Mouse (Mus musculus) c-Kit-negative CD71-positive TER-119-positive erythroid progenitor cells, embryonic 14.5 days (primary cell): Measurements from ENCODE around the gene Gm14434.
"Not testable (repeated sequence)": the region's sequence is repeated elsewhere in the genome, so short reads cannot be mapped to it uniquely, and the experiment has no call there.

ENCODE experiments used
- DNase-seq: peaks from one replicate; pipeline ENCODE4 v3.0.0-alpha.2; 2013; ENCODE audit warnings: low read depth, low spot score

The Gm14434 gene

GRCm38 (mm10) chr2:176486683-176487082 lies at the start of gene Gm14434:
Gene Gm14434 (minus strand): TSS chr2:176486783.
- not testable (repeated sequence) for DNase-seq

DNA sequence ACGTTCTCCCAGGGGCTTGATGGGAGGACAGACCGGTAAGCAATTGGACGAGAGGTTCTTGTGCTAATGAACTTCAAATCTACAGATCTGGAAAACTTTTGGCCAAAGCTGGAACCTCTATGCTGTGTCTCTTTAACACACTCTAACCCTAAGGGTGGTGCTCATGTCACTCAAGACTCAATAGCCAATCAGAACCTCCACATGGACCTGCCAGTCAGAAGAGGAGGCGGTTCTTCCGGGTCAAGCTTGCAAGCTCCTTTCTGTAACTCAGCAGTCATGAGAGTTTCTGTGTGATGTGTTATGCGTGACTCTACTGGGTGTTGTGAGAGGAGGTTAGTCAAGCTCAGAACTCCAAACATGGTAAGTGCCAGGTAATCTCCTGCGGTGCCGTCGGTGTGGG lies 34.2 kb upstream of the Gm14434 start, which contains the start of gene Zfp967:
Gene Zfp967 (plus strand): TSS at position 301 of the 400 bp plus-strand sequence.
- DNase-seq: not testable (repeated sequence)

DNA sequence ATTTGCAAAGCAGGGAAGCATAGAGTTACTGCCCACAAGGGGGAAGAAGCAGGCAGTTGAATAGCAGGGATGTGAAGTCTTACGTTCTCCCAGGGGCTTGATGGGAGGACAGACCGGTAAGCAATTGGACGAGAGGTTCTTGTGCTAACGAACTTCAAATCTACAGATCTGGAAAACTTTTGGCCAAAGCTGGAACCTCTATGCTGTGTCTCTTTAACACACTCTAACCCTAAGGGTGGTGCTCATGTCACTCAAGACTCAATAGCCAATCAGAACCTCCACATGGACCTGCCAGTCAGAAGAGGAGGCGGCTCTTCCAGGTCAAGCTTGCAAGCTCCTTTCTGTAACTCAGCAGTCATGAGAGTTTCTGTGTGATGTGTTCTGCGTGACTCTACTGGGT lies 63.3 kb downstream of the Gm14434 start, which contains the start of gene Gm14435:
Gene Gm14435 (plus strand): TSS at position 301 of the 400 bp plus-strand sequence.
- not testable (repeated sequence) for DNase-seq
